Mouse (Mus musculus) limb, embryonic 14.5 days (tissue): ENCODE measurements around the gene Gm29427. TPM values are rescaled to one million over a fixed set of nuclear protein-coding genes. Genes with fewer than 3 reads are reported as not detected.

Source experiments
- ATAC-seq: fragments of 200-750 bp; cut with Nextera tagmentation; 2 replicates; pipeline ENCODE4 v1.8.0; 2017; ENCODE audit warnings: low read depth, moderate number of reproducible peaks, moderate TSS enrichment; ENCODE audit not compliant: low FRiP score
- DNase-seq: peaks from one replicate; pipeline ENCODE4 v3.0.0-alpha.2; 2015; ENCODE audit warnings: low spot score
- H3K27ac ChIP-seq: fragments of 300-500 bp; sonication (generic); replicated peaks from 2 replicates; pipeline ENCODE4 v1.5.1; 2014; ENCODE audit warnings: low read depth, mild to moderate bottlenecking, low read length, moderate library complexity, mixed read lengths
- H3K27me3 ChIP-seq: fragments of 300-500 bp; sonication (generic); 2 replicates; pipeline ENCODE4 v1.6.1; 2014; ENCODE audit warnings: low read length, mixed read lengths; ENCODE audit not compliant: control insufficient read depth, insufficient read depth
- H3K36me3 ChIP-seq: fragments of 300-500 bp; sonication (generic); 2 replicates; pipeline ENCODE4 v1.6.1; 2014; ENCODE audit warnings: mild to moderate bottlenecking, low read length, moderate library complexity, mixed read lengths; ENCODE audit not compliant: control insufficient read depth, insufficient read depth
- H3K4me1 ChIP-seq: fragments of 300-500 bp; sonication (generic); 2 replicates; pipeline ENCODE4 v1.6.1; 2014; ENCODE audit warnings: antibody characterized with exemption, low read length, mixed read lengths; ENCODE audit not compliant: control insufficient read depth, insufficient read depth
- H3K4me2 ChIP-seq: fragments of 300-500 bp; sonication (generic); replicated peaks from 2 replicates; pipeline ENCODE4 v1.6.1; 2014; ENCODE audit warnings: low read depth, mild to moderate bottlenecking, low read length, moderate library complexity; ENCODE audit not compliant: severe bottlenecking
- H3K4me3 ChIP-seq: fragments of 300-500 bp; sonication (generic); replicated peaks from 2 replicates; pipeline ENCODE4 v1.5.1; 2014; ENCODE audit warnings: low read length
- H3K9ac ChIP-seq: fragments of 300-500 bp; sonication (generic); 2 replicates; pipeline ENCODE4 v1.6.1; 2014; ENCODE audit warnings: mild to moderate bottlenecking, low read depth, low read length, moderate library complexity; ENCODE audit not compliant: severe bottlenecking
- H3K9me3 ChIP-seq: fragments of 300-500 bp; sonication (generic); 2 replicates; pipeline ENCODE4 v1.6.1; 2016; ENCODE audit warnings: low read length; ENCODE audit not compliant: control insufficient read depth
- POLR2A ChIP-seq: fragments of 200-500 bp; IDR thresholded peaks from 2 replicates; pipeline ENCODE4 v1.8.0; 2012; ENCODE audit warnings: inconsistent platforms, mild to moderate bottlenecking, moderate library complexity, borderline replicate concordance; ENCODE audit not compliant: insufficient read depth, insufficient read length; ENCODE audit errors: extremely low read depth
- WGBS: fragments of 180-500 bp; shearing (Covaris S2); extraction: QIAGEN DNeasy Blood & Tissue Kit; methylation state at CpG from one replicate; pipeline ENCODE4 v1.1.7; 2014; 5-methylcytosine and 5-hydroxymethylcytosine counted together
- polyA plus RNA-seq, 2 experiments: library from polyadenylated mRNA; depleted of rRNA in 1 of 2; stranded (reverse) in 1 of 2; unstranded in 1 of 2; fragments of >200 nt; fragmentation: Nextera tagmentation in 1 of 2; extraction: Ambion mirVana in 1 of 2; gene quantifications; 2 replicates each; pipeline versions ENCODE4 v1.2.1 to v1.2.3; 2012 to 2014

Gm29427 gene
- polyA plus RNA-seq, 2 experiments: not detected

DNA sequence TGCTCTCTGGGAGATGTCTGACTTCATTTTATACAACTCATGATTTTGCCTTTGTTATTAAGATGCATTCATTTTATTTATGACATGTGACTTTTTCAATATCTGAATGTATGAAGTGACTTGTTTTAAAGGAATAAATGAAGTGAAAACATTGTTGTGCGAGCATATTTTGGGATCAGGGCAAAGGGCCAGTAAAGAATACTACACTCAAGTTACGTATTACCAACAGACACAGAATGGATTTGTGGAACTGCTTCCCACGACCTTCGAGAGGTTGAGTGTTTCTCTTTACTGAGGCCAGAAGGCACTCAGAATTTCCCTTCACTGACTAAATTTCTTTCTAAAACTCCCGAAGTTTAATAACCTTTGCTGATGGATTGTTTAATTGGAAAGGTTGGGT lies 8.6 kb upstream of the Gm29427 start:
- no peaks in the 10 kb centered on the region for H3K9me3 ChIP-seq
- DNase-seq: no peak

DNA sequence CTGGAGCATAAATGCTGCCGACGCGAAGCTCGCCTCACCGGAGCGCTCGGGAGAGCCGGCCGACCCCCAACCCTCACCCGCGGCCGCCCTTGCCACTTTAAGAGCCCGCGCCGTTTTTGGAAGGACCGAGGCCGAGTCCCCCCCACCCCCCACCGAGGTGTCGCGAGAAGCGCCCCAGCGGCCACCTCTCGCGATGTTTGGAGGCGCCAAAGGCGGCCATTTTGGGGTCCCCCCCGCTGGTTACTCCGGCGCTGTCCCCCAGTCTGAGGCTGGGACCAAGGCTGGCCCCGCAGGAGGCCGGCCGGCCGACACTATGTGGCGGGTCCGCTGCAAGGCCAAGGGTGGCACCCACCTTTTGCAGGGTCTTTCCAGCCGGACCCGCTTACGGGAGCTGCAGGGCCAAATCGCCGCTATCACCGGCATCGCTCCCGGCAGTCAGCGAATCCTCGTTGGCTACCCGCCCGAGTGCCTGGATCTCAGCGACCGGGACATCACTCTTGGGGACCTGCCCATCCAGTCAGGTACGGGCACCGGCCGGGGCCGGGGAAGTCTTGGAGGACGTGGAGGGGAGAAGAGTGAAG lies 1.8 kb upstream of the Gm29427 start, which contains the start of gene Yod1:
TSS of gene Yod1 (plus strand) at position 37 of the 581 bp plus-strand sequence.
- peak; percentile 89 for DNase-seq
- Histone ChIP-seq H3K36me3 (peaks cover 8% of the 10 kb centered on the region; the same call in 1 of the 2 replicates), H3K4me1 (peaks cover 5% of the 10 kb centered on the region; the same call in 1 of the 2 replicates), H3K4me2 (peak within 1 kb of the TSS; percentile 98), H3K9ac (peak within 1 kb of the TSS; percentile 96), H3K4me3 (peak within 1 kb of the TSS; percentile 93), H3K9me3 (no peaks in the 10 kb centered on the region), H3K27ac (peak within 1 kb of the TSS; percentile 69), H3K27me3 (no peaks in the 10 kb centered on the region)
- 1% methylated on average over 50 of the region's 54 CpGs for WGBS
- TF ChIP-seq POLR2A: 0 out of 2 replicates have a peak, but pooled peaks have one; percentile 72
- ATAC-seq: peak; percentile 89

More for the DNA sequence above, 8.6 kb upstream of the Gm29427 start:
- no peak for ATAC-seq
- Histone ChIP-seq H3K4me2 (no peak overlapping the region), H3K4me1 (no peaks in the 10 kb centered on the region), H3K4me3 (no peak overlapping the region), H3K27me3 (no peaks in the 10 kb centered on the region), H3K36me3 (peaks cover 11% of the 10 kb centered on the region), H3K9ac (no peak overlapping the region), H3K27ac (no peak overlapping the region)
- TF ChIP-seq POLR2A: no peak
- WGBS: 88% methylated on average over 5 of the region's 5 CpGs

DNA sequence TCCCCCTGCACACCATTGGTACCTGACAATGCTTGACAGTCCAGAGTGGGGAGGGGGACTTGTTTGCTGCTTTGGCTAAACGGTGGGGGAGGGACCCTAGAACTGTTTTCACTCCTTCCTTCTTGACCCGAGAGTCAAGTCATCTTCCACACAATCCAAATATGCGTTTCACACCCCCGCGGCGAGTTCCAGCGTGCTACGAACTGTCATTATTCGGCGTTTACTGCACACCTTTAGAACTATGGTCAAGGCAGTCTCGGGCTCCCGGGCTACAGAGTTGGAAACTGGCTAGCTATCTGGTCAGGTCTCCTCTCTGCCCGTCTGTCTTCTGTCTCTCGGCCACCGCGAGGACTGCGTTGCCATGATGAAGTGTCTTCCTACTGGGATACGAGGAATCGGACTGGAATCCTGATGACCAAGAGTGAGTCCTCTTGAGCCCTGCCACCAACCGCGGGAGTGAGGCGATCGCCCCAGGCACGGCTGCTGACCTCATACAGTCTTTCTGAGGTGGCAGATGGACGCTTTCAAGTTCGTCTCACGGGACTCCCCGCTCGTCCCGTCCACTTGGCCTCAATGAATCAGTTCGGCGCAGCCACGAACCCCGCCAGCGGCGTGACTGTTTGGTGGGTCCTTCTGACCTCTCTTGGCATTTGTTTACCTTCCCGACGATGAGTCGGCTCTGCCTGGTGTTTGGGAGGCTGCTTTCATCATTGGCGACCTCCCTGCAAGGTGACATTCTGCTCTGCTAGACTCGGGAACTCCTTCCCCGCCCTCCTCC lies 1.1 kb upstream of the Gm29427 start:
- 0 out of 2 replicates have a peak overlapping the region, but pooled peaks have one; percentile 58 for H3K27ac ChIP-seq
- WGBS: under 1% methylated on average over 42 of the region's 42 CpGs
- no peaks in the 10 kb centered on the region for H3K27me3 ChIP-seq
- ATAC-seq (no peak), DNase-seq (no peak)
- no peak for TF ChIP-seq POLR2A
- H3K9me3 ChIP-seq: no peaks in the 10 kb centered on the region
- peak overlapping the region; percentile 93 for H3K4me3 ChIP-seq
- peaks cover 8% of the 10 kb centered on the region; the same call in 1 of the 2 replicates for H3K36me3 ChIP-seq
- H3K4me1 ChIP-seq: peaks cover 5% of the 10 kb centered on the region; the same call in 1 of the 2 replicates
- peak overlapping the region; percentile 96 for H3K9ac ChIP-seq
- peak overlapping the region; percentile 98 for H3K4me2 ChIP-seq

DNA sequence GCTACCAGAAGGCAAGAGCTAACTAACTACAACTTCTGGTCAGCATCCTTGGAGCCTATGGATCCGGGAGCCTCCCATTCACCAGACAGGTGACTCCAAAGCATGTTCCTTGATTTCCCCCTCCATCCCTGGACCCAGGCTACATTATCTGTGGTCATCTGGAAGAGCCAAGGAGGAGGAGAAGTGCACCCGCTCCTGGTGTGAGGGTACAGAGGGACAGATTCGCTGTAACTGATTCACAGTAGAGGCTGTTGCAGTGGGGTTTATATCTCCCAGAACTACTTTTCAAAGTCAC lies 566 bp upstream of the Gm29427 start:
- Histone ChIP-seq H3K27me3 (no peaks in the 10 kb centered on the region), H3K27ac (0 out of 2 replicates have a peak overlapping the region, but pooled peaks have one; percentile 58), H3K4me2 (peak overlapping the region; percentile 98), H3K9ac (peak overlapping the region; percentile 96), H3K36me3 (peaks cover 8% of the 10 kb centered on the region; the same call in 1 of the 2 replicates), H3K4me3 (peak overlapping the region; percentile 93), H3K4me1 (peaks cover 5% of the 10 kb centered on the region; the same call in 1 of the 2 replicates), H3K9me3 (no peaks in the 10 kb centered on the region)
- peak; percentile 5; the same call in 1 of the 2 replicates for ATAC-seq
- TF ChIP-seq POLR2A: no peak
- WGBS: 2% methylated on average over 3 of the region's 3 CpGs
- DNase-seq: no peak

DNA sequence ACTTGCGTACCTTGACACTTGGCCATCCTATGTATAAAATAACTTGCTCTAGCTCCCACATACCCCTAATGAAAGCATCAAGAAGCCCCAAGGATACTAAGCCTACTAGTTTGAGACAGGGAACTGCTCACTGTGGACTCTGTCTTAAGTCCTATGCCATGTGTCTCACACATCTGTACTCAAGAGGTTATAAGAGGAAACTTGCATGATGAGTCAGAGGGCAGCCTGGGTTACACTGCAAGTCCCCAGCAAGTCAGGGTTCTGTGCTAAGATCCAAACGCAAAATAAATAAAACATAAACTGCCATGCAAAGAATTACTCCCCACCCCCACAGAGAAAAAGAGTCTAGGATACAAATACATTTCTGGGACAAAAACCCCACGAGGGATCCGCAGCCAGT lies 1.6 kb downstream of the Gm29427 start:
- Histone ChIP-seq H3K9ac (no peak overlapping the region), H3K36me3 (peaks cover under 1% of the 10 kb centered on the region; the same call in 1 of the 2 replicates), H3K4me3 (no peak overlapping the region), H3K4me1 (peaks cover 5% of the 10 kb centered on the region; the same call in 1 of the 2 replicates), H3K9me3 (no peaks in the 10 kb centered on the region), H3K4me2 (no peak overlapping the region), H3K27me3 (no peaks in the 10 kb centered on the region), H3K27ac (no peak overlapping the region)
- no peak for TF ChIP-seq POLR2A
- ATAC-seq: no peak
- 83% methylated on average over 4 of the region's 4 CpGs for WGBS
- DNase-seq: no peak
